Mouse (Mus musculus): ENCODE results near the gene Gbp7. TPM values are rescaled to one million over a fixed set of nuclear protein-coding genes. Genes with fewer than 3 reads are reported as not detected.
"Not testable (repeated sequence)": the region's sequence is repeated elsewhere in the genome, so short reads cannot be mapped to it uniquely, and the experiment has no call there.

Gbp7 gene
- total RNA-seq (2021): 1 to 10 TPM; 5.7 to 6.3 TPM
- long read RNA-seq, experiment 1, transcript Gbp7-202 (11 exons, 2,497 nt): major isoform, 5 of 6 reads
- long read RNA-seq, experiment 1, partial matches to known transcripts: 0 of 6 reads
- long read RNA-seq, experiment 1, other reads (novel, unspliced or antisense): 1 of 6 reads
- long read RNA-seq, experiment 2, transcript Gbp7-202 (11 exons, 2,497 nt): major isoform, 5 of 8 reads
- long read RNA-seq, experiment 2, partial matches to known transcripts: 2 of 8 reads
- long read RNA-seq, experiment 2, other reads (novel, unspliced or antisense): 1 of 8 reads

GRCm38 (mm10) chr3:142530087-142530953 lies at the start of gene Gbp7:
Gbp7 (plus strand) TSS chr3:142530342.
- peak; percentile 36 for DNase-seq
- intact Hi-C loops (cut with DNase I; ENCODE audit: low total_unique reads): no loop called here

- DNase-seq: peak; percentile 61
Observed at GRCm38 (mm10) chr3:142490465-142490864, 39.7 kb upstream of the Gbp7 start.

GRCm38 (mm10) chr3:142493536-142494061 lies 36.5 kb upstream of the Gbp7 start, which contains the start of gene Gbp5:
Gbp5 (plus strand) TSS chr3:142493978.
- intact Hi-C loops (cut with DNase I; ENCODE audit: low total_unique reads): loop anchor here (2.0 to 10.0 kb wide), 2 partner anchors 67 to 151 kb away; partner anchors contain the start of gene Gbp3
- peak; percentile 43 for DNase-seq

More at GRCm38 (mm10) chr3:142490465-142490864, 39.7 kb upstream of the Gbp7 start:
- intact Hi-C loops (cut with DNase I; ENCODE audit: low total_unique reads): loop anchor here (10.0 kb wide), 1 partner anchor 154 kb away; no protein-coding TSS in a partner anchor

GRCm38 (mm10) chr3:142495146-142495655 lies 34.9 kb upstream of the Gbp7 start:
- intact Hi-C loops (cut with DNase I; ENCODE audit: low total_unique reads): loop anchor here (10.0 kb wide), 1 partner anchor 150 kb away; no protein-coding TSS in a partner anchor

GRCm38 (mm10) chr3:142496113-142497101 lies 33.7 kb upstream of the Gbp7 start:
- intact Hi-C loops (cut with DNase I; ENCODE audit: low total_unique reads): loop anchor here (10.0 kb wide), 1 partner anchor 148 kb away; no protein-coding TSS in a partner anchor
- DNase-seq: no peak

More at GRCm38 (mm10) chr3:142495146-142495655, 34.9 kb upstream of the Gbp7 start:
- no peak for DNase-seq

GRCm38 (mm10) chr3:142497123-142497841 lies 32.9 kb upstream of the Gbp7 start:
- no peak for DNase-seq
- intact Hi-C loops (cut with DNase I; ENCODE audit: low total_unique reads): loop anchor here (10.0 kb wide), 1 partner anchor 148 kb away; no protein-coding TSS in a partner anchor

- DNase-seq: no peak
- intact Hi-C loops (cut with DNase I; ENCODE audit: low total_unique reads): loop anchor here (10.0 kb wide), 1 partner anchor 146 kb away; no protein-coding TSS in a partner anchor
Observed at GRCm38 (mm10) chr3:142498941-142499340, 31.2 kb upstream of the Gbp7 start.

- intact Hi-C loops (cut with DNase I; ENCODE audit: low total_unique reads): no loop called here
- DNase-seq: no peak
Observed at GRCm38 (mm10) chr3:142528116-142528515, 2.0 kb upstream of the Gbp7 start.

- intact Hi-C loops (cut with DNase I; ENCODE audit: low total_unique reads): no loop called here
- DNase-seq: no peak
Observed at GRCm38 (mm10) chr3:142529597-142529996, 545 bp upstream of the Gbp7 start.

- intact Hi-C loops (cut with DNase I; ENCODE audit: low total_unique reads): no loop called here
- no peak for DNase-seq
Observed at GRCm38 (mm10) chr3:142531595-142531994, 1.5 kb downstream of the Gbp7 start.

- DNase-seq: no peak
- intact Hi-C loops (cut with DNase I; ENCODE audit: low total_unique reads): no loop called here
Observed at GRCm38 (mm10) chr3:142533185-142533584, 3.0 kb downstream of the Gbp7 start.

GRCm38 (mm10) chr3:142535667-142536066 lies 5.5 kb downstream of the Gbp7 start:
- intact Hi-C loops (cut with DNase I; ENCODE audit: low total_unique reads): no loop called here
- DNase-seq: no peak

GRCm38 (mm10) chr3:142541391-142541790 lies 11.2 kb downstream of the Gbp7 start:
- intact Hi-C loops (cut with DNase I; ENCODE audit: low total_unique reads): no loop called here
- DNase-seq: no peak

- intact Hi-C loops (cut with DNase I; ENCODE audit: low total_unique reads): not testable (repeated sequence)
Observed at GRCm38 (mm10) chr3:142542776-142543175, 12.6 kb downstream of the Gbp7 start.

GRCm38 (mm10) chr3:142546690-142547089 lies 16.5 kb downstream of the Gbp7 start:
- intact Hi-C loops (cut with DNase I; ENCODE audit: low total_unique reads): no loop called here

More at GRCm38 (mm10) chr3:142542776-142543175, 12.6 kb downstream of the Gbp7 start:
- not testable (repeated sequence) for DNase-seq

GRCm38 (mm10) chr3:142550052-142550676 lies 20.0 kb downstream of the Gbp7 start:
- DNase-seq: no peak
- intact Hi-C loops (cut with DNase I; ENCODE audit: low total_unique reads): no loop called here

More at GRCm38 (mm10) chr3:142546690-142547089, 16.5 kb downstream of the Gbp7 start:
- DNase-seq: no peak

- intact Hi-C loops (cut with DNase I; ENCODE audit: low total_unique reads): no loop called here
- DNase-seq: no peak
Observed at GRCm38 (mm10) chr3:142554601-142555000, 24.5 kb downstream of the Gbp7 start.

Data from gastrocnemius, postnatal 14 days (tissue).